Mouse (Mus musculus): ENCODE results near the gene Calm2. TPM values are rescaled to one million over a fixed set of nuclear protein-coding genes. Genes with fewer than 3 reads are reported as not detected.
A peak's percentile ranks its signal among the peaks of the same experiment; 100 is the strongest.

Calm2 gene
- polyA plus RNA-seq, 1 experiment from 2014 or later: 550 TPM

GRCm38 (mm10) chr17:87473736-87474500 lies 27.2 kb upstream of the Calm2 start:
- Histone ChIP-seq H3K9ac (peak overlapping the region; percentile 78), H3K27ac (replicated peaks) (peak overlapping the region; percentile 73), H3K9me3 (no peaks in the 10 kb centered on the region), H3K4me3 (peak overlapping the region; percentile 52), H3K27me3 (replicated peaks) (no peaks in the 10 kb centered on the region), H3K36me3 (no peaks in the 10 kb centered on the region), H3K4me2 (peak overlapping the region; percentile 86), H3K4me1 (peaks cover 62% of the 10 kb centered on the region)
- peak; percentile 57; the same call in 1 of the 2 replicates for ATAC-seq (ENCODE audit: extremely low read depth, insufficient number of reproducible peaks, low FRiP score, low TSS enrichment)
- 1% methylated on average over 23 of the region's 23 CpGs for WGBS

- peak overlapping the region; percentile 73 for H3K27ac ChIP-seq (replicated peaks)
- peak overlapping the region; percentile 78 for H3K9ac ChIP-seq
- H3K4me2 ChIP-seq: peak overlapping the region; percentile 86
- H3K4me3 ChIP-seq: peak overlapping the region; percentile 52
- no peaks in the 10 kb centered on the region for H3K36me3 ChIP-seq
- no peak for ATAC-seq (ENCODE audit: extremely low read depth, insufficient number of reproducible peaks, low FRiP score, low TSS enrichment)
- H3K9me3 ChIP-seq: no peaks in the 10 kb centered on the region
- H3K27me3 ChIP-seq (replicated peaks): no peaks in the 10 kb centered on the region
- peaks cover 57% of the 10 kb centered on the region for H3K4me1 ChIP-seq
- 5% methylated on average over 9 of the region's 9 CpGs for WGBS
These were observed 26.7 kb upstream of the Calm2 start for GRCm38 (mm10) chr17:87473441-87473735.

GRCm38 (mm10) chr17:87472879-87473278 lies 26.1 kb upstream of the Calm2 start:
- Histone ChIP-seq H3K9ac (peak overlapping the region; percentile 78), H3K9me3 (no peaks in the 10 kb centered on the region), H3K4me3 (peak overlapping the region; percentile 52), H3K27me3 (replicated peaks) (no peaks in the 10 kb centered on the region), H3K27ac (replicated peaks) (peak overlapping the region; percentile 73), H3K36me3 (no peaks in the 10 kb centered on the region), H3K4me2 (peak overlapping the region; percentile 86), H3K4me1 (peaks cover 52% of the 10 kb centered on the region)
- WGBS: 34% methylated on average over 10 of the region's 10 CpGs
- ATAC-seq (ENCODE audit: extremely low read depth, insufficient number of reproducible peaks, low FRiP score, low TSS enrichment): no peak

- 0 out of 2 replicates have a peak overlapping the region, but pooled peaks have one; percentile 3 for H3K4me2 ChIP-seq
- no peaks in the 10 kb centered on the region for H3K36me3 ChIP-seq
- no peak for ATAC-seq (ENCODE audit: extremely low read depth, insufficient number of reproducible peaks, low FRiP score, low TSS enrichment)
- no peak overlapping the region for H3K4me3 ChIP-seq
- H3K27me3 ChIP-seq (replicated peaks): no peaks in the 10 kb centered on the region
- WGBS: 58% methylated on average over 6 of the region's 6 CpGs
- peaks cover 46% of the 10 kb centered on the region for H3K4me1 ChIP-seq
- H3K9me3 ChIP-seq: no peaks in the 10 kb centered on the region
- H3K9ac ChIP-seq: no peak overlapping the region
- no peak overlapping the region for H3K27ac ChIP-seq (replicated peaks)
These were observed 24.9 kb upstream of the Calm2 start for GRCm38 (mm10) chr17:87471661-87472060.

GRCm38 (mm10) chr17:87470797-87471196 lies 24.1 kb upstream of the Calm2 start:
- H3K4me1 ChIP-seq: peaks cover 46% of the 10 kb centered on the region
- H3K36me3 ChIP-seq: no peaks in the 10 kb centered on the region
- peak overlapping the region; percentile 48; the same call in 1 of the 2 replicates for H3K27ac ChIP-seq (replicated peaks)
- no peaks in the 10 kb centered on the region for H3K9me3 ChIP-seq
- H3K4me2 ChIP-seq: peak overlapping the region; percentile 12
- H3K4me3 ChIP-seq: no peak overlapping the region
- WGBS: 19% methylated on average over 8 of the region's 8 CpGs
- no peaks in the 10 kb centered on the region for H3K27me3 ChIP-seq (replicated peaks)
- no peak for ATAC-seq (ENCODE audit: extremely low read depth, insufficient number of reproducible peaks, low FRiP score, low TSS enrichment)
- no peak overlapping the region for H3K9ac ChIP-seq

GRCm38 (mm10) chr17:87470282-87470681 lies 23.5 kb upstream of the Calm2 start:
- no peaks in the 10 kb centered on the region for H3K36me3 ChIP-seq
- no peak overlapping the region for H3K9ac ChIP-seq
- peaks cover 45% of the 10 kb centered on the region for H3K4me1 ChIP-seq
- ATAC-seq (ENCODE audit: extremely low read depth, insufficient number of reproducible peaks, low FRiP score, low TSS enrichment): no peak
- H3K27me3 ChIP-seq (replicated peaks): no peaks in the 10 kb centered on the region
- H3K4me3 ChIP-seq: no peak overlapping the region
- no peak overlapping the region for H3K27ac ChIP-seq (replicated peaks)
- H3K9me3 ChIP-seq: no peaks in the 10 kb centered on the region
- WGBS: 61% methylated on average over 8 of the region's 8 CpGs
- peak overlapping the region; percentile 12 for H3K4me2 ChIP-seq

- Histone ChIP-seq H3K9ac (no peak overlapping the region), H3K27ac (replicated peaks) (no peak overlapping the region), H3K4me3 (no peak overlapping the region), H3K4me2 (no peak overlapping the region), H3K4me1 (peaks cover 37% of the 10 kb centered on the region), H3K27me3 (replicated peaks) (no peaks in the 10 kb centered on the region), H3K9me3 (no peaks in the 10 kb centered on the region), H3K36me3 (no peaks in the 10 kb centered on the region)
- WGBS: 51% methylated on average over 8 of the region's 8 CpGs
- ATAC-seq (ENCODE audit: extremely low read depth, insufficient number of reproducible peaks, low FRiP score, low TSS enrichment): no peak
These were observed 22.7 kb upstream of the Calm2 start for GRCm38 (mm10) chr17:87469428-87469827.

- H3K4me2 ChIP-seq: no peak overlapping the region
- H3K4me3 ChIP-seq: no peak overlapping the region
- 75% methylated on average over 5 of the region's 5 CpGs for WGBS
- no peak overlapping the region for H3K9ac ChIP-seq
- ATAC-seq (ENCODE audit: extremely low read depth, insufficient number of reproducible peaks, low FRiP score, low TSS enrichment): no peak
- no peaks in the 10 kb centered on the region for H3K9me3 ChIP-seq
- peaks cover 29% of the 10 kb centered on the region for H3K4me1 ChIP-seq
- no peaks in the 10 kb centered on the region for H3K27me3 ChIP-seq (replicated peaks)
- no peak overlapping the region for H3K27ac ChIP-seq (replicated peaks)
- H3K36me3 ChIP-seq: no peaks in the 10 kb centered on the region
These were observed 21.9 kb upstream of the Calm2 start for GRCm38 (mm10) chr17:87468616-87469015.

- no peak overlapping the region for H3K27ac ChIP-seq (replicated peaks)
- peaks cover 42% of the 10 kb centered on the region for H3K4me1 ChIP-seq
- no peak overlapping the region for H3K4me3 ChIP-seq
- H3K36me3 ChIP-seq: no peaks in the 10 kb centered on the region
- WGBS: 49% methylated on average over 3 of the region's 3 CpGs
- H3K9me3 ChIP-seq: no peaks in the 10 kb centered on the region
- H3K9ac ChIP-seq: no peak overlapping the region
- no peak for ATAC-seq (ENCODE audit: extremely low read depth, insufficient number of reproducible peaks, low FRiP score, low TSS enrichment)
- H3K27me3 ChIP-seq (replicated peaks): 0 out of 2 replicates have a peak, but pooled peaks cover 3% of the 10 kb centered on the region
- no peak overlapping the region for H3K4me2 ChIP-seq
These were observed 14.8 kb upstream of the Calm2 start for GRCm38 (mm10) chr17:87461499-87461896.

GRCm38 (mm10) chr17:87460669-87461498 lies 14.1 kb upstream of the Calm2 start:
- Histone ChIP-seq H3K36me3 (no peaks in the 10 kb centered on the region), H3K9ac (peak overlapping the region; percentile 72), H3K27me3 (replicated peaks) (0 out of 2 replicates have a peak, but pooled peaks cover 3% of the 10 kb centered on the region), H3K4me2 (peak overlapping the region; percentile 66), H3K4me3 (peak overlapping the region; percentile 35), H3K4me1 (peaks cover 42% of the 10 kb centered on the region), H3K27ac (replicated peaks) (peak overlapping the region; percentile 89), H3K9me3 (no peaks in the 10 kb centered on the region)
- WGBS: 35% methylated on average over 17 of the region's 17 CpGs
- no peak for ATAC-seq (ENCODE audit: extremely low read depth, insufficient number of reproducible peaks, low FRiP score, low TSS enrichment)

- Histone ChIP-seq H3K27ac (replicated peaks) (peak overlapping the region; percentile 89), H3K36me3 (no peaks in the 10 kb centered on the region), H3K4me2 (peak overlapping the region; percentile 66), H3K9me3 (no peaks in the 10 kb centered on the region), H3K9ac (peak overlapping the region; percentile 72), H3K4me3 (peak overlapping the region; percentile 35), H3K4me1 (peaks cover 42% of the 10 kb centered on the region), H3K27me3 (replicated peaks) (0 out of 2 replicates have a peak, but pooled peaks cover 5% of the 10 kb centered on the region)
- WGBS: 10% methylated on average over 14 of the region's 14 CpGs
- no peak for ATAC-seq (ENCODE audit: extremely low read depth, insufficient number of reproducible peaks, low FRiP score, low TSS enrichment)
These were observed 13.3 kb upstream of the Calm2 start for GRCm38 (mm10) chr17:87459750-87460668.
